Mouse (Mus musculus): Measurements from ENCODE around the gene Atg7.
"Not testable (repeated sequence)": the region's sequence is repeated elsewhere in the genome, so short reads cannot be mapped to it uniquely, and the experiment has no call there.

Atg7 gene

GRCm38 (mm10) chr6:114876033-114876432 lies 233.1 kb downstream of the Atg7 start:
- no peak for DNase-seq (ENCODE audit: low read depth in 2 of 2, low spot score in 2 of 2)

DNA sequence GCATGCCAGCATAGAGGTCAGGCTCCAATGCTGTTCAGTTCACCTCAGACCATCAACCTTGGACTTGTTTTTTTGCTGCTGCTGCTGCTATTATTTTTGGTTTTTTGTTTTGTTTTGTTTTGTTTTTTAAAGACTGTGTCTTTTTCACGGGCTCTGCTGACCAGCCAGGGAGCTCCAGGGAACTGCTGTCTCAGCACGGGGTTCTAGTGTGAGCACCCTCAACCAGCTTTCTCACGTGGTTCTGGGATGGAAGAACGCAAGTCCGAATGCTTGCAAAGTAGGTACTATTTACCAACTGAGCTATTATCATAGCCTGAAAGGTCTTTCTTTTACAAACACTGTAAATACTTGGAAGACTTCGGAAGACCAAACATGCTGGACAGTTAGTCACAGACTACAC lies 233.6 kb downstream of the Atg7 start:
- no peak for DNase-seq (ENCODE audit: low read depth in 2 of 2, low spot score in 2 of 2)

DNA sequence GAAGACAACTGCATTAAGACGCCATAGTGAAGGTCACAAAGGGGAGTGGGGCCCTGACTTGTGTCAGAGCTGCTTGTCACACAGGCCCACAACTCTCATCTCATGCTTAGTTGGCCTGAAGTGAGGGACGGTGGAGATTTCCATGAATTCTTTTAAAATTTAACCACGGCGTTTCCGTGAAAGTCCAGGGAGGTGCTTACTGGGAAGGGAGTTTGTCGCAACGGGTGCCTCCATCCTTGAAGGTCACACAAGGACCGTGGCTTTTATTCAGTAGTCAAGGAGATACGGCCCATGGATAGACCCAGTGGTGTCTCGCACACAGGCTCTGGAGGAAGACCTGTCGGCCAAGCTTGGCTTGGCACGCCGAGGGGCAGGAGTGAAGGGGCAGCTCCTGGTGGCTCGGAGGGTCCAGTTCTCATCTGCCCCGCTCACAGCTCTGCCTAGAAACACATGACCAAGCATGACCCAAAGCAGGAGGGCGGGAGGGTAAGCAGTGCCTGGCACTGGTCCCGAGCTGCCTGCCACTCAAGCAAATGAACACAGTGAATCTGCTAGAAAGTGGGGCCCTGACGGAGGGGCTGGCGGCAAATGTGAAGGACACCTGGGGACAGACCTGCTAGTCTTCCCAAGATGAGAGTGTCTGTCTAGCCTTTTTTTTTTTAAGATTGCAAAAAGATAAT lies 236.1 kb downstream of the Atg7 start:
- DNase-seq (ENCODE audit: low read depth in 2 of 2, low spot score in 2 of 2): no peak

- DNase-seq (ENCODE audit: low read depth in 2 of 2, low spot score in 2 of 2): no peak
Observed at GRCm38 (mm10) chr6:114880798-114881197, 237.9 kb downstream of the Atg7 start.

GRCm38 (mm10) chr6:114882212-114882611 lies 239.3 kb downstream of the Atg7 start:
- no peak for DNase-seq (ENCODE audit: low read depth in 2 of 2, low spot score in 2 of 2)

DNA sequence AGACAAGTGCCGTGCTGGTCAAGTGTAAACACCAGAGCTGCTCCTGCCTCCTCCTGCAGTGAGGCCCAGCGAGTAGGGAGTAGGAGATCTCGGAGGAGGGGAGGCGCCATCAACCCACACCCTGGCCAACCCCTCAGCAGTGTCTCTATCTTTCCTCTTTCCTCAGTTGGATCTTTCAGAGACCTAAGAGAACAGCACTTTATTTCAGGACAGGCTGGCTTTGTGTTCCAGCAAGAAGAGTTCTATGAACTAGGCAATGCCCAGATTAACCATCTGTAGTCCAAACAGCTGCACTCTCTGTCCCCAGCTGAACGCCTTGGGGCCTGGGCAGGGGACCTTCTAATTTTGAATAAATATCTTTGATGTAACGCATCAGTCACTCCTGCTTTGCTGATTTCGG lies 239.8 kb downstream of the Atg7 start:
- DNase-seq (ENCODE audit: low read depth in 2 of 2, low spot score in 2 of 2): no peak

DNA sequence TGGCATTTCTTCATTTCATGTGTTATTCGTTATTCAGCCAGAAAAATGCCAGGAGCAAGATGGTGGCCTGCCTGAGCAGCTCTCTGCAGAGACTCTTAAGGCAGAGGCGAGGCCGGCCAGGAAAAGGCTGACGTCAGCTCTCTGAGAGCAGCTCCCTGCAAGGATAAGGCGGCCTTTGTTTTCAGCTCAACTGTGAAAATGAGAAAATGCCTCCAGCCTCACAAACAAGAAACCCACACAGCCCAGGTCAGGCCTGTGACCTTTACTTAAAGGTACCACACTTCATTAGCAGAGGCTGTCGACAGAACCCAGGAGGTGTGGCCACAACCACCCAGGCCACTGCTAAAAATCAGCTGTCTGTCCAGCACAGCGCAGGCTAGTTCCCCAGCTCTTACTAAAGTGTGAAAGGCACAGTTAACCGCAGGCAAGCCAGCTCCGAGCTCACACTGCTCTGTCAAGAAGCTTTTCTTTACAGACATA lies 240.4 kb downstream of the Atg7 start:
- no peak for DNase-seq (ENCODE audit: low read depth in 2 of 2, low spot score in 2 of 2)

GRCm38 (mm10) chr6:114885129-114885528 lies 242.2 kb downstream of the Atg7 start:
- DNase-seq (ENCODE audit: low read depth in 2 of 2, low spot score in 2 of 2): no peak

DNA sequence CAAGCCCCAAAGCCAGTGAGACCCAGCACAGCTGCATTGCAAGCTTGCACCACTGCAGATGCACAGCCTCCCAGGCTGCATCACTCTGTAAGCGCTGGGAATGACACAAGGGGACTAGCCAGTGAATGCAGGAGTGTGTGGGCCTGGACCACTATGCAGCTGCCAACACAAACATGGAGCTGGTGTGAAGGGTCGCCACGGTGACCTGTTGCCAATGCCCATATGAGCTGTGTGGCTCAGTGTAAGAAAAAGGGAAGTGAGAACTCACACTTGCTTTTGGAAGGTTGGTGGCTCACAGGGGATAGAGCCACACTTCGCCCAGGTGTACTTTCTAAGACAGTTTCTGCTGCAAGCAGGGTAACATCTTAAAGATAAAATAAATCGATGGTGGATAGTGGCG lies 243.1 kb downstream of the Atg7 start:
- DNase-seq (ENCODE audit: low read depth in 2 of 2, low spot score in 2 of 2): no peak

GRCm38 (mm10) chr6:114886504-114887361 lies 243.8 kb downstream of the Atg7 start:
- DNase-seq (ENCODE audit: low read depth in 2 of 2, low spot score in 2 of 2): no peak

- no peak for DNase-seq (ENCODE audit: low read depth in 2 of 2, low spot score in 2 of 2)
Observed at GRCm38 (mm10) chr6:114888922-114889321, 246.0 kb downstream of the Atg7 start.

DNA sequence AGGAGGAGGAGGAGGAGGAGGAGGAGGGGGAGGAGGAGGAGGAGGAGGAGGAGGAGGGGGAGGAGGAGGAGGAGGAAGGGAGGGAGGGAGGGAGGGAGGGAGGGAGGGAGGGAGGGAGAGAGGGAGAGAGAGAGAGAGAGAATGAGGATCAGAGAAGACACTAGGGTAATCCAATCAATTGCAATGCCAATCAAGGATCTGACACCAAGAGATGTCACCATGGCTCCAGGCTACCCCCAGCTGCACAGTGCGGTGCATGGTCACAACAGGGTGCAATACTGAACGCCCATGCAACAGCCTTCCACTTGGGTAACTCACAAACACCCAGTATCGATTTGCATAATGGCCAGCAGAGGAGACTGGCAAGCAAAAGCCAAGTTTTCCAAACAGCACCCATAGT lies 247.1 kb downstream of the Atg7 start:
- DNase-seq (ENCODE audit: low read depth in 2 of 2, low spot score in 2 of 2): not testable (repeated sequence)

DNA sequence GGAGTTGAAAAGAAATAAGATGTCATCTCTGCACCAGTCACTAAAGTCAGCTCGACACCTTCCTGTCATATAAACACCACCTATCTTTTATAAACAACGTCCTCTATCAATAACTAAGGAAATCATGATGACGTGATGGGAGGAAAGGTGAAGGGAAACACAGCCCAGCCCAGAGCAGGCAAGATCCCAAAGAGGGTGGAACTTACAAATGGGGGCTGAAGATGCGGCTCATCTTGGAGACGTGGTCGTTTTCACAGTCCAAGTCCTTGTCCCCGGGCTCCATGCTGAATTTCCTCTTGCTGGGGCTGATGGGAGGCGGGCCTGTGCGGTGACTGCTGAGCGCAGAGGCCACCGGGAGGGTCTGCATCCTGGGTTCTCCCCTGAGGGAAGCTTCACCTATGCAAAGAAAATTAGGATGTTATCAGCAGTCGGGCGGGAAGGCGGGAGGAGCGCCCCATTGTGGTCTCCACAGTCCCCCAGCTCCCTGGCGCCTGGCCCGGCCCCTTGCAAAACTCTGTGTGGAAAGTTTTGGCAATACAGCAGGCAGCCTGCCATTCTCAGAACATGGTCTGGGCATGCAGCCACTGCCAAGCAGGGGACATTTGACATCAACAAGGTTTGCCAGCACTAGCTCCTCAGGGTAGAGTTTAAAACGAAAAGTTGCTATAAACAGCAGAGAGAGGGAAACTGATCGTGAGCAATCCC lies 247.7 kb downstream of the Atg7 start:
- DNase-seq (ENCODE audit: low read depth in 2 of 2, low spot score in 2 of 2): no peak

DNA sequence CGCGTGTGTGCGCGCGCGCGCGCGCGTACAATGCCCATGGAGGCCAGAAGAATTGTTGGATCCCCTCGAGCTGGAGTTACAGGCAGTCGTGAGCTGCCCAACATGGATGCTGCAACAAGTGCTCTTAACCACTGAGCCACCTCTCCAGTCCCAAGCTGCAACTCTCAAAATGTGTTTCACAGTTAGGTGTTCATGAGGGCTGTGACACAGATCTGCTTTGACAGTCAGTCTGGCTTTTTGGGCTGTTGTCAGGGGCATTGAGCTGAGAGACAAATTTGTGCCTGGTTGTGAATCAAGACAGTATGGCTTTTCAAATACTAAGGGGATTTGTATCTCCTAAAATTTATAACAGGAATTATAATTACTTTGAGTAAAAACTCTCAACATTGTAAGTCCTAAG lies 248.4 kb downstream of the Atg7 start:
- no peak for DNase-seq (ENCODE audit: low read depth in 2 of 2, low spot score in 2 of 2)

- DNase-seq (ENCODE audit: low read depth in 2 of 2, low spot score in 2 of 2): no peak
Observed at GRCm38 (mm10) chr6:114891771-114892170, 248.9 kb downstream of the Atg7 start.

DNA sequence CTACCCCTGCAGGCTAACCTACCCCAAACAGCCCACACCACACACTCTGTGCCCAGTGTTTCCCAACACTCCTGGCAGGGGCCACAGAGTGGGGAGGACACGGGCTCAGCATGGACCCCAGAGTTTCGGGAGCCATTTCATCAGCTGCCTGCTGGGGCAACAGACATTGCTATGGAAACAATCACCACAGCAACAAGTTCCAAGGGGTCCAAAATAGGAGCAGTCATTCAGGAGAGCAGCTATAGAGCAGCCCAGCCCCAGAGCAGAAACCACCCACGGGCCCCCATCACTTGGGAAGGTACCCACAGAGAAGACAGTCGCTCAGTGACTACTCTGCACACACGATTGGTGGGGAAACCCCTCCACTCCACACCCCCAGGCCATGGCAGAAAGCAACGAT lies 249.5 kb downstream of the Atg7 start:
- DNase-seq (ENCODE audit: low read depth in 2 of 2, low spot score in 2 of 2): peak in 1 of 2 experiments; percentile 50

DNA sequence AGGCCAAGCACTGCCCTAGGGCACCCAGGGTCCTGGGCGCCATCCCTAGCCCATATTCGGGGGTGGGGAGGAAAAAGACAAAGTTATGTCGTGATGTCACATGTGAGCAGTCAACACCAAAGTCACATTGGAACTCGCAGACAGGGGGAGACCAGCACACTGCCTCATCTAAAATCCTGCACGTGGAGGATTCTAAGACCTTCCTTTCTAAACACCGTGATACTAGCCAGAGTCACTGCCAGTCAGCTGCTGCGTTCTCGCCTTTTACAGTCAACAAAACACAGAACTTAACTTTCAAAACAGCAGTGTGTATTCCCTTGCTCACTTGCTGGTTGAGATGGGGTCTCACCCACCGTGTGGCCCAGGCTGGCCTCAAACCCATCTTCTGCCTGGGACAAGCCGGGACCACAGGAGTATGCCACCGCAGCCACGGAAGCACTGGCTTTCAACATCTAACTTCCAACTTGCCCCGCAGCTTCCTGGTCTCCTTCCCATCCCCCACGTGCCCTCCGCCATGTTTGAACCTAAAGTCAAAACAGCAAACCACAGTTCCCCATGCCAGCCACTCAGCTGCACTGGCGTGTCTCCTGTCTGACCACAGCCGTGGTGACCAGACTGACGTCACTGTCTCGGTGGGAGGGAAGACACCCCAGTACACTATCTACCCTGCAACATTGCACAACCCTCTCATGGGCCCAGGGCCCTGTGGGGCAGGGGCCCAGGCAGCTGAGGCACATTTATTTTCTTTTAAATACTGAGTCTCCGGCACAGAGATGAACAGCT lies 250.7 kb downstream of the Atg7 start:
- peak; percentile 92 to 95 for DNase-seq (ENCODE audit: low read depth in 2 of 2, low spot score in 2 of 2)

- DNase-seq (ENCODE audit: low read depth in 2 of 2, low spot score in 2 of 2): peak; percentile 40 to 65
Observed at GRCm38 (mm10) chr6:114894548-114895106, 251.7 kb downstream of the Atg7 start.

GRCm38 (mm10) chr6:114895191-114895590 lies 252.3 kb downstream of the Atg7 start:
- DNase-seq (ENCODE audit: low read depth in 2 of 2, low spot score in 2 of 2): no peak

GRCm38 (mm10) chr6:114896281-114896680 lies 253.4 kb downstream of the Atg7 start:
- no peak for DNase-seq (ENCODE audit: low read depth in 2 of 2, low spot score in 2 of 2)

DNA sequence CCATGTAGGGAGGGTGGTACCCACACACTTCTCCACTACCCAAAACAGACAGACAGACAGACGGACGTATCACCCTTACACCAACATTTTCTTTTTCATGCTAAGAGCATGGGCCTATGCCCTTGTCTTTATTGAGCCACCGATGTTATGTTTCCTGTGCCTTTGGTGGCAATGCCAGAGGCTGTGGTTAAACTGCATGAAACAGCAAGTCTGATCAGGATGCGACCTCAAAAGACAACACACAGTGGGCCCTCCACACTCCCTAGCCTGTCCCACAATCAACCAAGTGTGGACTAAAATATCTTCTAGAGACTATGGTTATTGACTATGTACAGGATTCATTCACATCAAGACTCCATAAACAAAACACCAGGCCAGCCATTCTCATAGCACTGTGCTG lies 256.1 kb downstream of the Atg7 start:
- peak in 1 of 2 experiments; percentile 53 for DNase-seq (ENCODE audit: low read depth in 2 of 2, low spot score in 2 of 2)

All from CD8-positive naive resting alpha-beta T cell, adult 2 months (primary cell).